Mouse (Mus musculus): ENCODE data around the gene Dennd2d.

DNA sequence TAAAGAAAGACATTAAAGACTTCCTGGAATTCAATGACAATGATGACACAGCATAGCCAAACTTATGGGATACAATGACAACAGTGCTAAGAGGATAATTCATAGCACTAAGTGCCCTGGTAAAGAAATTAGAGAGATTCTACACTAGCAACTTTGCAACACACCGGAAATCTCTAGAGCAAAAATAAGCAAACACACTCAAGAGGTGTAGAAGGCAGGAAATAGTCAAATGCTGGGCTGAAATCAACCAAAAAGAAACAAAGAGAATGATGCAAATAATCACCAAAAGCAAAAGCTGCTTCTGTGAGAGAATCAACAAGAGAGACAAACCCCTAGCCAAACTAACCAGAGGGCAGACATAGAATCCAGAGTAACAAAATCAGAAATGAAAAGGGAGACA is 40.5 kb downstream of the Dennd2d start:
- TF ChIP-seq CTCF (IDR thresholded peaks at IDR 0.05; ENCODE audit: low read depth, low read length): no peak
- no peak for TF ChIP-seq POLR2A (IDR thresholded peaks at IDR 0.05; ENCODE audit: borderline replicate concordance, low read depth, low read length)

Data from bone marrow macrophage, adult 2 months (primary cell).